Mouse (Mus musculus) urinary bladder, adult 2 months (tissue): ENCODE data around the gene Tmem274. TPM values are rescaled to one million over a fixed set of nuclear protein-coding genes. Genes with fewer than 3 reads are reported as not detected.

Experiments used
- DNase-seq: peaks from one replicate; pipeline ENCODE4 v3.0.0; 2022; ENCODE audit warnings: low spot score
- polyA plus RNA-seq: library from polyadenylated mRNA; depleted of rRNA; stranded (reverse); fragments of >200 nt; gene quantifications from 2 replicates; pipeline ENCODE4 v1.2.3, GENCODE M21; 2012

The Tmem274 gene
- polyA plus RNA-seq, 1 experiment = not detected

GRCm38 (mm10) chr4:149475096-149475495, 2.1 kb upstream of the Tmem274 start:
- DNase-seq = no peak

- DNase-seq = no peak
Observed at GRCm38 (mm10) chr4:149484566-149484965, 7.4 kb downstream of the Tmem274 start.

DNA sequence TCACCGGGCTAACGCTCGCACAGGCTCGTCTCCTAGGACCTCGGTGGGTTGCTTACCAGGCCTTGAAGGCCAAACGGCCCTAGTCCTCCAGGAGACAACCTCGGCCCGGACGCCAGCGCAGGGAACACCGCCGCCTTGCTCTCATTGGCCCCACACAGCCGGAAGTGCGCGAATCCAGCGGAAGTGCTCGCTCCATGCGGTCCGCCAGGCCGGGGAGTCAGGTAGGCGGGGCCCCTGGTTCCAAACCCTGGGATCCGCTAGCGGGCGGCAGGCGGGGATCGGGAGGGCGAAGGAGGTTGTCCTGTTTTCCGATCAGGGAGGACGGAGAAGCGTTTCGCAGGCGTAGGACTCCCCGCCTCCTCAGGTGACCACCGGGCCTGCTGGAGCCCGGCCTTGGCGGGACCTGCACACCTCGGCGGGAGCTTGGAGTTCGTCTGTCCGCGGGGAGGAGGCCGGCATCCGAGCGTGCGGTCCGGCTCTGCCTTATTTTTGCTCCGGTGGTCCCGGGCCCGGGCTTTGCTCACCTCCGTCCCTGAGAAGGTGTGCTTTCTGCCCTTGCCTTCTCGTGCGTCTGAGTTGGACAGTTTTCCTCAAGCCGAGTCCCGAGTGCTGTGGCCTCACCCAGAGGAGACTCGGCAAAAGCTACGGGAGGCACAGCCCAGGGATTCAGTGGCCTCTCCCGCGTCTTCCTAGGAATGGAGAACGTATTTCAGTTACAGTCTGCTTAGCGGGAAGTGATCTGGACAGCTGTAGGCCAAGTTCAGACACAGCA, 8.1 kb downstream of the Tmem274 start, which contains the start of the genes Nmnat1 and Lzic:
TSS of gene Nmnat1 (minus strand) at position 150 of the 772 bp plus-strand sequence.
TSS of gene Lzic (plus strand) at position 177 of the 772 bp plus-strand sequence.
- peak; percentile 82 for DNase-seq

GRCm38 (mm10) chr4:149485825-149486206, 8.6 kb downstream of the Tmem274 start:
- DNase-seq = peak; percentile 27

- no peak for DNase-seq
Observed at GRCm38 (mm10) chr4:149487729-149488128, 10.6 kb downstream of the Tmem274 start.

DNA sequence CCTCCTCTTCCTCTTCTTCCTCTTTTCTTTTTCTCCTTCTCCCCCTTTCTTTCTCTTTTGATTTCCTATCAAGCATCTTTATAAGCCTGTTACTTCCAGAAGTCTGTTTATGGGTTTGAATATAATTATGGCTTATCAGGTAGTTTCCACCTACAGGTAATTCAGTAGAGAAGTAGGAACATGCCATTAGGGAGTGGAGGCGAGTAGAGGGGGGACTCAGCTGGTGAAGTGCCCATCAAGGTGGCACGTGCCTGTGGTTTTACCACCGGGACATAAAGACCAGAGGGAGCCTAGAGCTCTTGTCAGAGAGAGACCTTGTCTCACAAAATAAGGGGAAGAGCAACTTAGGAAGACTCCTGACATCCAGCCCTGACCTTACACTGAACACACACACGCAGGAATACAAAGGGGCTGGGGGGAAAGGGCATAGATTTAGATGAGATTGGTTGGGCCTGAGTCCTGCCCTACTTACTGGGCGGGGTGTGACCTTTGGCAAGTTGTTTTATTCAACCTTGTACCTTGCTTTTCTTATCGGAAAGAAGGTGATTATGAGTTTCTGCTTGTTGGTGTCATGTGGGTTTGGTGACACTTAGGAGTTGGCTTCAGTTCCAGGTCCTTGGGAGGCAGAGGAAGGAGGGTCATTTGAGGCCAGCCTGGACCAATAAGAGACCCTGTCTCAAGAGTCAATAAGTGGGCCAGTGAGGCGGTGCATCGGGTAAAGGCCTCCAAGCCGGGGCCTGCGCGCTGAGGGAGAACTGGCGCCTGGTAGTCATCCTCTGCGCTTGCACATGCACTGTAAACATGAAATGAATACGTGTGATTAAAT, 12.4 kb downstream of the Tmem274 start:
- DNase-seq = no peak

GRCm38 (mm10) chr4:149491151-149491550, 14.0 kb downstream of the Tmem274 start:
- DNase-seq = no peak

- DNase-seq = no peak
Observed at GRCm38 (mm10) chr4:149496612-149497011, 19.4 kb downstream of the Tmem274 start.

DNA sequence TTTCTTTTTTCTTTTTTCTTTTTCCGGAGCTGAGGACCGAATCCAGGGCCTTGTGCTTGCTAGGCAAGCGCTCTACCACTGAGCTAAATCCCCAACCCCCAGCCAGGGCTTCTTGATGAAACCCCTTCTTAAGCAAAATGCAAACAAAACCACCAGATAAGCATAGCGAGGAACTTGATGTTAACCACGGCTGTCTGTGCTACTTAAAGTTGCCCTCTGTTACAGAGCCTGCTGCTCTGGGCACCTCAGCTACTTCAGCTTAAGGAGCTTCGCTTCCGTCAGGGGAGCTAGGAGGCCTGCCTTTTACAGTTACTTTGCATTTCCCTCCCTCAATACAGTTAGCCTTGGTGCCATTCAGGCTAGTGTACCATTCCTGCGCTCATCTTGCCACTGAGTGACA, 21.7 kb downstream of the Tmem274 start:
- no peak for DNase-seq

- DNase-seq = no peak
Observed at GRCm38 (mm10) chr4:149499790-149500189, 22.6 kb downstream of the Tmem274 start.

DNA sequence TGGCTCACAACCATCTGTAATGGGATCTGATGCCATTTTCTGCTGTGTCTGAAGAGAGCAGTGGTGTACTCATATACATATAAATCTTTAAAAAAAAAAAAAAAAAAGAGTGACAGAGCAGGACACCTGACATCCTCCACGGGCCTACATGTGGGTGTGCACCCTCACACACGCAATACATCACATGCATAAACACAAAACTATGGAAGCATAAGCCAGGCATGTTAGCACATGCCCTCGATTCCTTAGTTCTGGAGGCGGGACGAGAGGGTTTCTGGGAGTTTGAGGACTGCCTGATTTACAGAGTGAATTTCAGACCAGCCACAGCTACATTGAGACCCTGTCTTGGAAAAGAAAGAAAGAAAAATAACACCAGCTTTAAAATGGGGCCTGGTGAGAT, 27.2 kb downstream of the Tmem274 start:
- no peak for DNase-seq

DNA sequence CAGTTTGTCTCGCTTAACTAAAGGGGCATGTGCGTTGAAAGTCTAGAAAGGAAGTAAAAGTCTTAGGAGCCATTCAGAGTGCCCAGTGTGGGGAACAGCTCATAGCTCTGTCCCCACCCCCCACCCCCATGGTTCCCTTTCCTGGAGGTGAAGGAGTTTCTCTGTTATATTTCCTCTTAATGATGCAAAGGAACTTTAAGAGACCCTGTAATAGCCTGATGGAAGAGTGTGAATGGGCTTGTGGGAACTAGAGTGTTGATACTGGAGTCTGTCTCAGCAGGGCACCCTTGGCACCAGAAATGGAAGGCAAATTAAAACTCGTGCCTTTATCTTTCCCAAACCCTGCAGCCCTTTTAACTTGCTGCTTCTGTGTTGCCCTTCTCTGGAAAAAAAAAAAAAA, 27.7 kb downstream of the Tmem274 start:
- DNase-seq = no peak

DNA sequence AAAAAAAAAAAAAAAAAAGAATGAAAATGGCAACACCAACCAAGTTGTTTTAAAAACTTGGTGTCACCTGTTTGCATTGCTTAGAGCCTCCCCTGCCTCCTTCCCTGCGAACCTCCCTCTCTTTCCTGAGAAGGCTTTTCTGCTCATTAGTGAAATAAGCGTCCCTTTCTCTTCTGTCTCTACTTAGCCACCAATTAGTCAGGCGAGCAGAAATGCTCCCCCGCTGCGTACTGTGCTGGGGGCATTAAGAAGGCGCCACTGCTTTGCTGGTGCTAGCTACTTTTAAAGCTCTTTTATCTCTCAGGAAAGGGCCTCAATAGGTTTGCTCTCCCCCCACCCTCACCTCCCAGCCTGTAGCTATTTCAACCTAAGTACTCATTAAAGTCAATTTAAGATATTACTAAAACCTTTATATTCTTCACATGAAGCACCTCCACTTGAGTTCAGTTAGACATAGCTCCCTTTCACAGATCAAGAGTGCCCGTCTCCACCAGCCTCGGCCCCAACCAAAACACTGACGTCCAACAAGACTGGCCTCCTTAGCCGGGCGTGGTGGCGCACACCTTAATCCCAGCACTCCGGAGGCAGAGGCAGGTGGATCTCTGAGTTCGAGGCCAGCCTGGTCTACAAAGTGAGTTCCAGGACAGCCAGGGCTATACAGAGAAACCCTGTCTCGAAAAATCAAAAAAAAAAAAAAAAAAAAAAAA, 28.2 kb downstream of the Tmem274 start:
- no peak for DNase-seq

DNA sequence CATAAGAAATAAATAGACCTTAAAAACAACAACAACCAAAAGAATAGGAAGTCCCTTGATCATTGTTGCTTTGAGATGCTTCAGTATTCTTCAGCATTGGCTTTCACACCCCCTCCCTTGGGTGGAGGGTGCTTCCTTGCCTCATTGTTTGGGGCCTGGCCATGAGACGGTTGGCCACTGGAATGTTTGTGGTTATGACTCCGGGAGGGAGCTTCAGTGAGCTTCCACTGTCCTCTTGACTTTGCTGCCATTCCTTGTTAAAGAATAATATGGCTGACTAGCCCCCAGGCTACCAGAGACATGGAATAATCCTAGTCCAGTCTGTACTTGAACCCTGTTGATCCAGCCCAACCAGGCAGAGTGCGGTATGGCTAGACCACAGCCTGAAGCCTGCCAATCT, 29.7 kb downstream of the Tmem274 start:
- DNase-seq = no peak

DNA sequence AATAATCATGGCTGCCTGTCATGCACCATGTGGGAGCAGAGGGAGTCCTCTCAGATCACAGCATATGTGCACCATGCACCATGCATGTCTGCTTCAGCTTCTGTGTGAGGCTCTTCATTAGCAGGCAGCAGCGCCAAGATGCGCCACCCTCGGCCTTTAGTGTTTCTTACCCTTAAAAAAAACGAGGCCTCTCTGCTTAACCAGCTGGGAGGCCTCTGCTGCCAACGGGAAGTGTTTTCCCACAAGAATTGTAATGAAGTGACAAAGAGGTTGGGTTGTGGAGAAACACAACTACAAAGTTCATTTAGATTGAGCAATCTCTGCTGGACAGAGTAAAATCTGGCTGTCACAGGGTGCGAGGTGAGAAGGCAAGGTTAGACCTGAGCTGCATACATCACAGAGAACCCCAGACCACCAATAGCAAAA, 34.1 kb downstream of the Tmem274 start:
- no peak for DNase-seq

GRCm38 (mm10) chr4:149512072-149512471, 34.9 kb downstream of the Tmem274 start:
- DNase-seq = no peak

GRCm38 (mm10) chr4:149515706-149516105, 38.5 kb downstream of the Tmem274 start:
- DNase-seq = no peak

DNA sequence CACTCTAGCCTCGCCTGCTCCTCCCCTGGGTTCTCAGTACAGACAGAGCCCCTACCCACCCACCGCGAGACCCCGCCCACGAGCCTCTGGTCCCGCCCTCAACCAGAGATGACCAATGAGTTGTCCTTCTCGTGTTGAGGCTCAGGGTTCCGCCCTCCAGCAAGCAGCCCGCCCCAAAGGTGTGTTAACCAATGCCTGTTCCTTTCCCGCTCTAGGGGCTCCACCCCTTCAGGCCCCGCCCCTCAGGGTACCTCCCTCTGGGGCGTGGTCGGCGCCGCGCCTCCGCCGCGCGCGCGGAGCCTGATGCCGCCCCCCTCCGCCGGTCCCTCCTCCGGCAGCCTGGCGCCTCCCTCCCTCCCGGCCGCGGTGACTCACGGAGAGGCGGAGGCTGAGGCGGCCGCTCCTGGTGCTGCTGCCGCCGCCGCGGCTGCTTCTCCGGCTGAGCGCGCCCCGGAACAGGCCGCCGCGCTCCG, 40.7 kb downstream of the Tmem274 start, which contains the start of gene Ctnnbip1:
TSS of gene Ctnnbip1 (plus strand) at position 369 of the 473 bp plus-strand sequence.
- DNase-seq = peak; percentile 92

GRCm38 (mm10) chr4:149518351-149519220, 41.4 kb downstream of the Tmem274 start:
- no peak for DNase-seq

DNA sequence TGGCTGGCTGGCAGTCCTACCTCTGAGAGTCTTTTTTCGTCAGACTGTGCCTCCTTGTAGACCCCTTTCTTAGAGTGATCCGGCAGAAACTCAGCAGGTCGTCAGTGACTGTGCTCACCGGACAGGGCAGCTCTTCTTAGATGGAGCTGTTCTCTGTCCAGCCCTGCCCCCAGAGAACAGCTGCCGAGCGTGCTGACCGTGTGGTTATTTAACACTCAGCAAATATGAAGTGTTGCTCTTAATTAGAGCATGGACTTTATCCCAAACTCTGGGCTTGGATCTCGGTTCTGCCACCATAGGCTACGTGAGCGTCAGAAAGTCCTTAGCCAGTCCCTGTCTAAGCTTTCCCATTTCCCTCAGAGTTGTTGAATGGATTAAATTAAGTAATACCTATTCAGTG, 44.1 kb downstream of the Tmem274 start:
- DNase-seq = no peak

DNA sequence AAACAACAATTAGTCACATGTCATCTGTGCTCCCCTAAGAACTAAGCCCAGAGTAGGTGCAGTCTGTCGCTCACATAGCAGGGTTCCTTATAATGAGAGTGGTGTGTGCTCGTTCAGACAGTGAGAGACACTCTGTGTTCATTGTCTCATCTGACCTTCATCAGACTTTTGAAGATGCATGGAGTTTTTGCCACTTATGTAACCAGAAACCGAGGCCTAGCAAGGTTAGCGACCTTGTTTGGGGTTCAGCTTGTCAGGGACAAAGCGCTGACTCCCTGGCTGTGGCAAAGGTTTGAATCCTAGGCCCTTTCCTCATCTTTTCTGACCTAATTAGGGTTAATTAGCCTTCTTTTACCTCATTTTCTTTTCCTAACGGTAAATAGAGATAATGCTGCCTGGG, 46.8 kb downstream of the Tmem274 start:
- DNase-seq = no peak
